7 mouse cellular contexts compared by ENCODE assay signal in genomic region chr4:86669241-86669753, GRCm38 (mm10). TPM values are rescaled to one million over a fixed set of nuclear protein-coding genes. Genes with fewer than 3 reads are reported as not detected.
DNase-seq lines count a peak whose midpoint lies in the region; ATAC-seq lines count a peak whose summit lies in the region.
"Not testable (repeated sequence)": the region's sequence is repeated elsewhere in the genome, so short reads cannot be mapped to it uniquely, and the experiment has no call there.

No protein-coding gene starts in this region.

- peak; percentile 43 to 85 for DNase-seq in adrenal gland, adult (ENCODE audit: inconsistent age in 2 of 2, low spot score in 1 of 2)

- ATAC-seq in erythroblast, adult 5-6 weeks (replicated peaks; ENCODE audit: low FRiP score, poor library complexity, severe bottlenecking): peak; percentile 63
- ATAC-seq in heart, embryonic 11.5 days (replicated peaks; ENCODE audit: insufficient number of reproducible peaks, low FRiP score, low TSS enrichment): peak; percentile 76
- peak; percentile 89 for ATAC-seq in intestine, embryonic 16.5 days
- ATAC-seq in limb, embryonic 13.5 days (ENCODE audit: low FRiP score, low read depth): peak; percentile 82
- peak; percentile 77 for ATAC-seq in megakaryocyte, adult 5-6 weeks (ENCODE audit: poor library complexity, severe bottlenecking)
- peak; percentile 51 for ATAC-seq in neutrophil, adult 5-6 weeks (ENCODE audit: extremely low read depth, insufficient number of reproducible peaks, low FRiP score, poor library complexity, severe bottlenecking)

- peak overlapping the region; percentile 51; the same call in 1 of the 2 replicates for H3K27ac ChIP-seq in heart, embryonic 11.5 days (ENCODE audit: low read depth, low read length)
- H3K27ac ChIP-seq in intestine, embryonic 16.5 days (ENCODE audit: low read length): peak overlapping the region; percentile 93
- peak overlapping the region; percentile 69; the same call in 1 of the 2 replicates for H3K27ac ChIP-seq in limb, embryonic 13.5 days

- 13% methylated on average over 5 of the region's 6 CpGs for WGBS in heart, embryonic 11.5 days (ENCODE audit: insufficient replicate concordance)
- WGBS in intestine, embryonic 16.5 days: 7% methylated on average over 6 of the region's 6 CpGs
- WGBS in limb, embryonic 13.5 days: 6% methylated on average over 6 of the region's 6 CpGs

- H3K4me1 ChIP-seq in heart, embryonic 11.5 days (ENCODE audit: control insufficient read depth, insufficient read depth, low read length): not testable (repeated sequence)
- peaks cover 31% of the 10 kb centered on the region for H3K4me1 ChIP-seq in intestine, embryonic 16.5 days (ENCODE audit: control insufficient read depth, insufficient read depth, low read length)
- peaks cover 15% of the 10 kb centered on the region for H3K4me1 ChIP-seq in limb, embryonic 13.5 days

- peak overlapping the region; percentile 66 for H3K4me3 ChIP-seq in heart, embryonic 11.5 days (ENCODE audit: low read depth, low read length)
- peak overlapping the region; percentile 76 for H3K4me3 ChIP-seq in intestine, embryonic 16.5 days (ENCODE audit: low read length)
- peak overlapping the region; percentile 67 for H3K4me3 ChIP-seq in limb, embryonic 13.5 days

- H3K27me3 ChIP-seq in heart, embryonic 11.5 days (ENCODE audit: control insufficient read depth, insufficient read depth, low read length); intestine, embryonic 16.5 days (replicated peaks; ENCODE audit: control insufficient read depth, insufficient read depth, low read length); limb, embryonic 13.5 days: not testable (repeated sequence)

- not testable (repeated sequence) for H3K9me3 ChIP-seq in heart, embryonic 11.5 days (replicated peaks; ENCODE audit: control insufficient read depth, low read length); intestine, embryonic 16.5 days (ENCODE audit: control insufficient read depth, low read length); limb, embryonic 13.5 days

- peak overlapping the region; percentile 85 for H3K9ac ChIP-seq in heart, embryonic 11.5 days (ENCODE audit: low read depth, low read length)
- H3K9ac ChIP-seq in intestine, embryonic 16.5 days (ENCODE audit: low read depth, low read length): peak overlapping the region; percentile 88
- H3K9ac ChIP-seq in limb, embryonic 13.5 days: peak overlapping the region; percentile 82

- peak overlapping the region; percentile 65 for H3K4me2 ChIP-seq in heart, embryonic 11.5 days
- H3K4me2 ChIP-seq in intestine, embryonic 16.5 days (ENCODE audit: low read depth, low read length): peak overlapping the region; percentile 78
- H3K4me2 ChIP-seq in limb, embryonic 13.5 days (replicated peaks): peak overlapping the region; percentile 73

- H3K36me3 ChIP-seq in heart, embryonic 11.5 days (ENCODE audit: control insufficient read depth, insufficient read depth, low read length); intestine, embryonic 16.5 days (ENCODE audit: control insufficient read depth, insufficient read depth, low read length): not testable (repeated sequence)
- peaks cover 24% of the 10 kb centered on the region for H3K36me3 ChIP-seq in limb, embryonic 13.5 days

RNA-seq across cellular contexts. Expression of gene Plin2, which starts 0.6 kb away (rescaled TPM):
- 11.3 and 33.9 TPM in 2 replicates for total RNA-seq in erythroblast, adult 5-6 weeks (2015; ENCODE audit: low replicate concordance)
- total RNA-seq in erythroblast, adult 5-6 weeks (2017; ENCODE audit: low replicate concordance): 23.7 and 39.7 TPM in 2 replicates
- polyA plus RNA-seq in heart, embryonic 11.5 days (2014; fragmentation: Nextera tagmentation; extraction: Ambion mirVana): 65.4 and 70.4 TPM in 2 replicates
- polyA plus RNA-seq in intestine, embryonic 16.5 days (2015; fragmentation: Nextera tagmentation; extraction: Ambion mirVana): 248 and 316 TPM in 2 replicates
- 86.6 and 88.0 TPM in 2 replicates for polyA plus RNA-seq in limb, embryonic 13.5 days (2015; fragmentation: Nextera tagmentation; extraction: Ambion mirVana)
- 124 and 127 TPM in 2 replicates for total RNA-seq in megakaryocyte, adult 5-6 weeks (2015)
- total RNA-seq in megakaryocyte, adult 5-6 weeks (2017): 187 and 216 TPM in 2 replicates
- total RNA-seq in neutrophil, adult 5-6 weeks (2017): 119 and 151 TPM in 2 replicates

RNA-seq across cellular contexts. Expression of gene Haus6, which starts 57.4 kb away (rescaled TPM):
- total RNA-seq in erythroblast, adult 5-6 weeks (2015; ENCODE audit: low replicate concordance): 6.5 and 7.9 TPM in 2 replicates
- 10.6 and 13.9 TPM in 2 replicates for total RNA-seq in erythroblast, adult 5-6 weeks (2017; ENCODE audit: low replicate concordance)
- polyA plus RNA-seq in heart, embryonic 11.5 days (2014; fragmentation: Nextera tagmentation; extraction: Ambion mirVana): 15.5 and 16.2 TPM in 2 replicates
- polyA plus RNA-seq in intestine, embryonic 16.5 days (2015; fragmentation: Nextera tagmentation; extraction: Ambion mirVana): 9.2 and 10.1 TPM in 2 replicates
- 16.5 and 18.2 TPM in 2 replicates for polyA plus RNA-seq in limb, embryonic 13.5 days (2015; fragmentation: Nextera tagmentation; extraction: Ambion mirVana)
- total RNA-seq in megakaryocyte, adult 5-6 weeks (2015): 11.8 and 13.7 TPM in 2 replicates
- 17.6 and 17.8 TPM in 2 replicates for total RNA-seq in megakaryocyte, adult 5-6 weeks (2017)
- total RNA-seq in neutrophil, adult 5-6 weeks (2017): 17.3 and 18.6 TPM in 2 replicates

Comparison
In these comparisons a context has a peak if more than half of its experiments do, and no peak if none do; other contexts are left out.
1. Peak in every context shown above with its lines: DNase-seq, ATAC-seq, H3K4me3 ChIP-seq and H3K27ac ChIP-seq.